Mouse (Mus musculus): ENCODE measurements around the gene Upf1. TPM values are rescaled to one million over a fixed set of nuclear protein-coding genes. Genes with fewer than 3 reads are reported as not detected.

The Upf1 gene
- 10 to 100 TPM; 11.4 to 14.5 TPM for polyA plus RNA-seq (2017; shearing (Covaris generic))

GRCm38 (mm10) chr8:70353194-70353817 lies at the start of gene Upf1:
Gene Upf1 (minus strand): TSS chr8:70353278.
- ATAC-seq, result peak; percentile 85

- no peak for ATAC-seq
These were observed 44.8 kb upstream of the Upf1 start for GRCm38 (mm10) chr8:70397611-70398563.

DNA sequence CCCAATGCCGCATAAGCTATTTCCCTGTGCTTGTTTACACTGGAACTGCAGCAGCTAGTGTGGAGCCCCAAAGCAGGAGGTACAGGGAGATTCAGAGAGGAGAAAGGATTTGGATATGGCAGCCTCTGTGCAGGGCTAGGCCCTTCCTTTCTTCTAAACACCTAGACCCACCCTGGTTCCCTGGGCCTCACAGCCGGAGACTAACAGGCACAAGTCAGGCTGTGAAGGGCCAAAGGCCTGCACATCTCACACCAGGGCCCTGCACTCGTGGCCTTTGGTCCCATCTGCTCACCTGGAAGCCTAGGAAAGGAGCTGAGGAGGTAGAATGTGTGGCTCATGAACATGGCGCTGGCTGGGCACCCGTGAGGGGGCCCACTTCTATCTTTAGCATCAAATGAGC lies 43.1 kb upstream of the Upf1 start:
- ATAC-seq, result no peak

GRCm38 (mm10) chr8:70395649-70396048 lies 42.6 kb upstream of the Upf1 start:
- ATAC-seq, result no peak

GRCm38 (mm10) chr8:70394269-70394998 lies 41.4 kb upstream of the Upf1 start:
- ATAC-seq, result no peak

GRCm38 (mm10) chr8:70393087-70393486 lies 40.0 kb upstream of the Upf1 start:
- no peak for ATAC-seq

DNA sequence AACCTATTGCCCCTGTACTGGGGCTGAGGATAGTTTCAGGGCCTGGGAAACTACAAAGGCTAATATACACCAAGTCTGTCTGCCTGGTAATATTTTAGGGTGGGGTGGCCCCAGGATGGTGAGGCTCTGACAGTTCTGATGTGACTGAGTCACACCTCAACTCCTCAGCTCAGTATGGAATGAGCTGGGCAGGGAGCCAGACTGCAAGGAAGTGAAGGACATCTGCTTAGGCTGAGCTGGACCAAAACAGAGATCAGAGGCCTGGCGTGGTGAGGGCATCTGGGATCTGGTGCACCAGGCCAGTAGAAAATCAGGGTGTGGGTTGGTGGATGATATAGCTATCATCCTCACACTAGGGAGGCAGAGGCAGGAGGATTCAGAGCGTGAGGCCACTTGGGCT lies 36.6 kb upstream of the Upf1 start:
- no peak for ATAC-seq

- peak; percentile 68 for ATAC-seq
These were observed 30.2 kb upstream of the Upf1 start for GRCm38 (mm10) chr8:70383287-70383686.

DNA sequence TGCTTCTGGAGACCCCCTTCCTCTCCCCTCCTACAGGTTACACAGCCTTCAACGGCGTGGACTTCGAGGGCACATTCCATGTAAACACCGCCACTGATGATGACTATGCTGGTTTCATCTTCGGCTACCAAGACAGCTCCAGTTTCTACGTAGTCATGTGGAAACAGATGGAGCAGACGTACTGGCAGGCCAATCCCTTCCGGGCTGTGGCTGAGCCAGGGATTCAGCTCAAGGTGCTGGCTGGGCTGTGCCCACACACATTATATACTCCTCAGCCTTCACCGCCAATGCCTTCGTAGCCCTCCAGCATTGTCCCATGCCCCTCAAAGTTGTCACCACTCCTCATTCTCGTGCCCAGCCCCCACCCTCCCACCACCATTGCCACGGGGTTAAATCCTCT lies 27.0 kb upstream of the Upf1 start:
- ATAC-seq, result no peak

DNA sequence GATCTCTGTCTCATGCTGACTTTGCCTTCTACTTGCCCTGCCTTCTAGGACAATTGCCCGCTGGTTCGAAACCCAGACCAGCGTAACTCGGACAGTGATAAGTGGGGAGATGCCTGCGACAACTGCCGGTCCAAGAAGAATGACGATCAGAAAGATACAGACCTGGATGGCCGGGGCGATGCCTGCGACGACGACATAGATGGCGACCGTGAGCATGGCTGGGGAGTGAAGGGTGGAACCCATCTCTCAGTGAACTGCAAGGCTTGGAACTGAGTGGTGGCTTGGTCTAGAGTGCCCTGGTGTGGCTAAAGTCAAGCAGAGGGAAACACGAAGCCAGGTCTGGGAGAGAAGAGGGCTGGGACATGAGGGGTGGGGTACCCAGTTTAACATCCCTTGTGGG lies 24.0 kb upstream of the Upf1 start:
- no peak for ATAC-seq

- no peak for ATAC-seq
These were observed 23.2 kb upstream of the Upf1 start for GRCm38 (mm10) chr8:70376275-70376741.

DNA sequence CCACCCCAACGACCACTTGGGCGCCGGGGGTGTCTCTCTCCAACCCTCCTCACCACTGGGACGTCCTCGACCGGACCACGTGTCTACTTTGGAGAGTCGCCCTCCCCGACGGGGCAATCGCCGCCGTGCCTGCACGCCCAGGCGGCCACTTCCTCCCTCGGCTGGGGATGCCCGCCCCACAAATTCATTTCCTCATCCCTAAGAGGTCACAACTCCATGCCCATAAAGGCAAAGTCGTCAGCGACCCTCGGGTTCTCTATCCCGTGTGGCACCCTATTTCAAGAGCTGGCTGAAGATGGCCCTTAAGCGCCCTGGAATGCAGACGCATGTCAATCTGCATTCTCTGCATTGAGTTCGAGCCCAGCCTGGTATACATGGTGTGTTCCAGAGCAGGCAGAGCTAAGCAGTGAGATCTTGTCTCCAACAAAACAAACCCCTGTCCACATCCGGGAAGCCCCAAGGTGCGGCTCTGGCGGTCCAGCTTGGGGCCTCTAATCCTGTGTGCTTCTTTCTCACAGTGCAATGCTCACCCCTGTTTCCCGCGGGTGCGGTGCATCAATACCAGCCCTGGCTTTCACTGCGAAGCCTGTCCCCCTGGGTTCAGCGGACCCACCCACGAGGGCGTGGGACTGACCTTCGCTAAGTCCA lies 22.3 kb upstream of the Upf1 start:
- peak; percentile 51 for ATAC-seq

- ATAC-seq, result peak; percentile 20
These were observed 21.3 kb upstream of the Upf1 start for GRCm38 (mm10) chr8:70374318-70374927.

- ATAC-seq, result no peak
These were observed 20.6 kb upstream of the Upf1 start, which contains the start of gene Comp for GRCm38 (mm10) chr8:70373397-70374317. Gene Comp (plus strand): TSS chr8:70373558.

DNA sequence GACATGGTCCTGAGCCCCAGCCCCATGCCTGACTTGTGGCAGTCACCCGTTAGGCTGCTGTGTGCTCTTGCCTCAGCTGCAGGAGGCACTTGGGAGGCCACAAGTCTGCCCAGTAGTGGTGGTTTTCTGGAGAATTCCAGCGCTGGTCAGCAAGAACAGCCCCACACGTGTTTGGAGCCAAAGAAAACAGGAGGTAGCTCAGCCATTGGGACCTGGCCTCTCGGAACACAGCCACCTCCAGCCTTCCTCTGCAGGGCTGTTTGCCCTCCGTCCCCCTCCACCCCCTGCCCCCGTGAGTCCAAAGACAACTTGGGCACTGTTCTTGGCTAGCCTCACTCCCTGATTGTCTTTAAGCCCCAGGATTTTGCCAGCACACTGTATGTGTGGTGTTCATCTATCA lies 18.9 kb upstream of the Upf1 start:
- ATAC-seq, result no peak

DNA sequence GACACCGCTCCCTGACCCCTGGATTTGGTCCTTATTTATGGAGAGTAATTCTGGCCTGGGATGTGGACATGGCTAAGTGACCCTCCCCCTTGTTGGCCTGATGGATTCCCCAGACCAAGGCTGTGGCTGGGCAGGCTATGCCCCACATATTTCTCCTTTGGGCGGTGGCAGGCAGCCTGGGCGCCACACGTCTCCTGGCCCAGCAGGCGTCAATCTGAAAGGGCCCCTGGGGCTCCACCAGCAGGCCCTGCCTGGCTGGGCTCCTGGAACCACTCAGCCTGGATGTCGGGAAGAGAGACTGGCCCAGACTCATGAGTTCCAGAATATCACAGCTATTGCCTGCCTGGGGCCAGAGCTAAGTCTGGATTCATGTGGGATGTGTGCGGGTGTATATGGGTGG lies 17.4 kb upstream of the Upf1 start:
- no peak for ATAC-seq

- no peak for ATAC-seq
These were observed 13.5 kb upstream of the Upf1 start for GRCm38 (mm10) chr8:70366588-70366987.

DNA sequence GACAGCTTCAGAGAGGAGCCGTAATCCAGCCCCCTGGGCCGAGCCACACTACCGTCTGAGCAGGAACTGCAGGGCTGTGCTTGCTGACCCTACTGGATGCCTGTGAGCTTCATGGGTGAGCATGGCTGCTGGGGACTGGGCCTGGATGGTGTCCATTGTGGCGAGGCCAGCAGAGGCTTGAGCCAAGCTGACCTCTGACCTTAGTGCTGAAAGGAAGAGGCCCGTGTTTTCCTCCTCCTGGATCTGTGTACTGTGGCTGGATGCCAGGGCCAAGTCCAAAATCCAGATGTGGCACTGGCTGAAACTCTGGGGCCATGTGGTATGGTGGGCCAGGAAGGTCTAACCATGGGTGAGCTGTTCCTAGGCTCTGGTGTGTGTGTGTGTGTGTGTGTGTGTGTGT lies 11.0 kb upstream of the Upf1 start:
- no peak for ATAC-seq

- ATAC-seq, result no peak
These were observed 8.5 kb upstream of the Upf1 start for GRCm38 (mm10) chr8:70361484-70362032.

DNA sequence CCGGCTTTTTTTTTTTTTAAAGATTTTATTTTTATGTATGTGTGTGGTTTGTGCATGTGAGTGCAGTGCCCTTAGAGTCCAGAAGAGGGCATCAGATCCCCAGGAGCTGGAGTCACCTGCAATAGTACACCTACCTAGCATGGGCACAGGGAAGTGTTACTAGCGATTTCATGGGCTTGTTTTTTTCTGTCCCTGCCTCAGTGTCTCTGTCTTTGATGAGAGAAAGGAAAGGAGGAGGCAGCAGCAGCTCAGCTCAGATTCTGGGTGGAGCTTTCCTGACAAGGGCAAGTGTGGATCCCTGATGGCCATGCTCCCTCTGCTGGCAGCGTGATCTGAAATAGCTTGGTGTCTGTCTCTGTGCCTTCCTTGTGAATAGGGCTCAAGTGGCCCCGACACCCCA lies 7.7 kb upstream of the Upf1 start:
- no peak for ATAC-seq

GRCm38 (mm10) chr8:70359411-70359810 lies 6.3 kb upstream of the Upf1 start:
- ATAC-seq, result no peak

All from CD4-positive, CD25-positive, alpha-beta regulatory T cell, adult 4 months (primary cell).